Mouse (Mus musculus) c-Kit-positive CD71-positive TER-119-positive erythroid progenitor cells, embryonic 14.5 days (primary cell): ENCODE measurements around the gene Zfp362.

Experiments used
- DNase-seq: peaks from one replicate; pipeline ENCODE4 v3.0.0-alpha.2; 2013; ENCODE audit warnings: low spot score

The Zfp362 gene

DNA sequence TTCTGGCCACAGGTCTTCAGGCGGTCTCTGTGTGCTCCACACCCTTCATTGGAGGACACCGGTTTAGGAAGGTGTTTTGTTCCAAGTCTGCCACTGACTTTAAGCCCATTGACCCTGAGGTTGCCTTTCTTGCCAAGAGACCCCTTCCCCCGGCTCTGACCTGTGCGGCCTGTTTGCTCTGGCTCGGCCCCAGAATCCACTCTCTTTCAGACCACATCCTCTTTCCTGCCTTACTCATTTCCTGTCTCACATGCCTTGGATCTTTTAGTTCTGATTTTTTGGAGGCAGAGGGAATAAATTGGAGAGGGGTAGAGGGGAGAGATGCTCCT, 76.2 kb downstream of the Zfp362 start:
- no peak for DNase-seq

- no peak for DNase-seq
These were observed 76.7 kb downstream of the Zfp362 start for GRCm38 (mm10) chr4:128729033-128729708.

DNA sequence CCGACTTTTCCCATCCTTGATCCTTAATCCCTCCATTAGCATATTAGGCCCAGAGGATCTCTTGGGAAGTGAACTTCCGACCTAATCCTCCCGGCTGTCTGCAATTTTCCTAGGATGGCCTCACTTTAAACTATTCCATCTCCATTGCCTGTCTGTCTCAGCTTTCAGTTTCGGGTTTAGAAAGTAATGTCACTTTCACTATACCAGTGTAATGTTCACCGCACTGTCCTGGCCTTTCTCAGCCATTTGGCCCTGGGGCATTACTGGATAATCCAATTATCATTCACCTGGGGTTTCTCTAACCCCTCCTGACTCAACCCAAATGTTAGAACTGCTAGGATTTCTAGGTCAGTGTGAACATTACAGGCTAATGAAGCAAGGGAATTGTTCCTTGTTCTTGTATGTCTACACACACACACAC, 77.4 kb downstream of the Zfp362 start:
- peak; percentile 29 for DNase-seq

GRCm38 (mm10) chr4:128727721-128728430, 78.0 kb downstream of the Zfp362 start:
- DNase-seq, result peak; percentile 47

DNA sequence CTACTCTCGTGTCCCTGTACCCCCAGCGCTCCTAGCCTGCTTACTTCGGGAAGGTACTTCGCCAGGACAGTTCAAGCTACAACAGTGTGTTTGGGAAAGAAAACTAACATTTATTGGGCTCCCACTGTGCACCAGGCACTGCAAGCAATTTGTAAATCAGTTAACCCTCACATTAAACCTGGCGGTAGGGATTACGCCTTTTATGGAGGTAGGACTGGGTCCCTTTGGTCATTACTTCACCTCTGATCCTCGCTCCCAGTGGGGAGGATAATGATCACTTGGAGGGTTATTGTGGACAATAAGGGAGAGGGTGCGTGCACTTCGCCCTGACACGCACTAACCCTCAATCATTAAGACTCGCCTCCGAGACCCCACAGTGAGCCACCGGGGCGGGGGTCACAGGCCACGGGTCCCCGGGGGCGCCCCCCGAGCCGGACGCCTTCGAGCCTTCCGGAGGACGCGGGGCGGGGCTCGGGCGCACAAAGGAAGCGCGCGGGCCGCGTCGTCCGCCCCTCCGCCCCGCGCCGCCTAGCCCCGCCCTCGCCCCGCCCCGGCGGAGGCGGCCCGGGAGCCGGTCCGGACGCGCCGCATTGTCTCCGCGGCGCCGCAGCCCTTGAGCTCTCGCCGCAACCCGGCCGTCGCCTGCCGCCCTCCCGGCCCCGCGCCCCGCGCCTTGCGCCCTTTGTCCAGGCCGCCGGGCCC, 78.7 kb downstream of the Zfp362 start:
- peak; percentile 68 for DNase-seq

GRCm38 (mm10) chr4:128724059-128724458, 81.8 kb downstream of the Zfp362 start:
- DNase-seq, result no peak

DNA sequence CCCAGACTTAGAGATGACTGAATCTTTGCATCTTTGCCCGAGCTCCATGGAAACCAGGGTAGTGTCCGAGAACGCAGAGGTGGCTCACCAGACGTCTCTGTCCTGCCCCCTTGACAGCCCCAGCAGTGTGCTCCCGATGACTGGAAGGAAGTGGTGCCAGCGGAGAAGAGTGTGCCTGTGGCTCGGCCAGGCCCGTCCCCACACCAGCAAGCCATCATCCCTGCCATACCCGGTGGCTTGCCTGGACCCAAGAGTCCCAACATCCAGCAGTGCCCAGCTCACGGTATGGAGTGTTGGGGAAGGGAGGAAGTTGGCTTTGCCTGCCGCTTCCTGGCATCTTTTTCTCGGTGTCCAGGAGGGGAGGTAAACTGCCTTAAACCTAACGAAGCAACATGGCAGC, 82.4 kb downstream of the Zfp362 start:
- DNase-seq, result no peak
